Comparison of ENCODE assay signal across 22 mouse cellular contexts in the genomic region with DNA sequence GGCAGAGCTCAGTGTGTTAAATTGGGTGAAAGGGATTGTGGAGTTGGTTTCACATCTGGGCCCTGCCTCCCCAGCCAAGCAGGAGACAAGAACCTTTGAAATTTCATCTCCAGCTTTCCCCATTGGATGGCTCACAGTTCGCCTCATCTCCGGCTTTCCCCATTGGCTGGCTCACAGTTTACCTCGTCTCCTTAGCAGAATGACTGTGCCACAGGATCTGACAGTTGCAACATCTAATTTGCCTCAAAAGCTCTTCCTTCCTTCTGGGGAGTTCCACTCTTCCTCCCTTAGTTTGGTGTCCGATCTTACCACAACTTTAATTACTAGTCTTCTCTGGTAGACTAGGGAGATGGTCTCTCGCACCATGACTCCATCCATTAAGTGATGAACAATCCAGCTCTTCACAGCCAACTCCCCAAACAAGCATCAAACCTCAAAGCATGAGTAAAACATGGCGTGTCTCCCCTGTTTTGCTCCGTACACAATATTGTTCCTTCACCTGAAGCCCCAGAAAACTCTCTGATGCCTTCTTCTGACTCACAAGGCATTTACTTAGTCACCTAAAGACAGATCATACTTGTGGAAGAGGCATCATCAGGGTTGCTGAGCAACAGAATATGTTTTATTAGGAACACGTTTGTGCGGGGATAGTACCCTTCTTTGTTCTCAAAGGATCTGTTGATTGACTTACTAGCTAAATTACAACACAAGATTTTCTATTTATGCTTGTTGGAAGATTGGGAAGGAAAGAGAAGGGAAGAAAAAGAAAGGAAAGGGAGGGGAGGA.
A peak's percentile ranks its signal among the peaks of the same experiment; 100 is the strongest.
DNase-seq lines count a peak whose midpoint lies in the region; ATAC-seq lines count a peak whose summit lies in the region.
"Had no signal": no experiment of that assay in that cellular context is flagged by ENCODE, and none has a peak within 500 bp of the region (broad histone marks: within the 10 kb centered on the region; RNA-seq: fewer than 3 reads in every experiment).

No protein-coding gene starts in this region.

- H3K27me3 ChIP-seq in forebrain, embryonic 11.5 days (ENCODE audit: control insufficient read depth, insufficient read depth, low read length), result no peaks in the 10 kb centered on the region
- no peaks in the 10 kb centered on the region for H3K27me3 ChIP-seq in forebrain, embryonic 16.5 days (replicated peaks; ENCODE audit: control insufficient read depth, insufficient read depth, low read length)
- H3K27me3 ChIP-seq in hindbrain, embryonic 13.5 days, result no peaks in the 10 kb centered on the region
- H3K27me3 ChIP-seq: embryonic facial prominence, embryonic 12.5 days; forebrain, embryonic 12.5 days; heart, embryonic 15.5 days; intestine, embryonic 15.5 days had no signal

- no peak overlapping the region for H3K27ac ChIP-seq in forebrain, embryonic 11.5 days (ENCODE audit: low read depth, low read length)
- no peak overlapping the region for H3K27ac ChIP-seq in forebrain, embryonic 16.5 days (ENCODE audit: low read length)
- no peak overlapping the region for H3K27ac ChIP-seq in hindbrain, embryonic 13.5 days
- H3K27ac ChIP-seq: embryonic facial prominence, embryonic 12.5 days; forebrain, embryonic 12.5 days; heart, embryonic 15.5 days; hindbrain, embryonic 14.5 days; intestine, embryonic 15.5 days had no signal

- no peaks in the 10 kb centered on the region for H3K4me1 ChIP-seq in forebrain, embryonic 11.5 days (replicated peaks; ENCODE audit: control insufficient read depth, insufficient read depth, low read length)
- no peaks in the 10 kb centered on the region for H3K4me1 ChIP-seq in forebrain, embryonic 16.5 days (replicated peaks; ENCODE audit: control insufficient read depth, insufficient read depth, low read length)
- no peaks in the 10 kb centered on the region for H3K4me1 ChIP-seq in hindbrain, embryonic 13.5 days (replicated peaks)

- H3K4me2 ChIP-seq in forebrain, embryonic 11.5 days (ENCODE audit: low read depth, low read length, severe bottlenecking), result no peak overlapping the region
- H3K4me2 ChIP-seq in forebrain, embryonic 16.5 days (ENCODE audit: low read length), result no peak overlapping the region
- no peak overlapping the region for H3K4me2 ChIP-seq in hindbrain, embryonic 13.5 days
- H3K4me2 ChIP-seq: embryonic facial prominence, embryonic 12.5 days; forebrain, embryonic 12.5 days; heart, embryonic 11.5 days; heart, embryonic 15.5 days; hindbrain, embryonic 14.5 days; intestine, embryonic 15.5 days had no signal

- no peak for ATAC-seq in forebrain, embryonic 11.5 days (replicated peaks; ENCODE audit: low FRiP score)
- ATAC-seq in forebrain, embryonic 16.5 days, result no peak
- ATAC-seq in megakaryocyte, adult 5-6 weeks (ENCODE audit: poor library complexity, severe bottlenecking), result peak; percentile 61
- ATAC-seq in hindbrain, embryonic 13.5 days (ENCODE audit: low FRiP score), result no peak
- ATAC-seq: CD4-positive, CD25-positive, alpha-beta regulatory T cell, adult 4 months; intestine, embryonic 15.5 days had no signal

- peak; percentile 13 for DNase-seq in forebrain, embryonic 11.5 days (ENCODE audit: low spot score)
- DNase-seq in NIH3T3 (ENCODE audit: low read depth), result peak; percentile 48
- DNase-seq in retina, embryonic 14.5 days (ENCODE audit: low spot score), result no peak
- DNase-seq in adrenal gland, postnatal 4 days (ENCODE audit: low spot score in 2 of 2), result no peak
- DNase-seq: adrenal gland, postnatal 14 days; cerebellum, adult 2 months; cerebellum, postnatal 10 days; gastrocnemius, postnatal 36 days; heart, adult 18-20 months; heart, postnatal 14 days; kidney, adult 18-20 months had no signal

- H3K9me3 ChIP-seq in forebrain, embryonic 11.5 days (ENCODE audit: control insufficient read depth, low read length), result no peaks in the 10 kb centered on the region
- no peaks in the 10 kb centered on the region for H3K9me3 ChIP-seq in forebrain, embryonic 16.5 days (ENCODE audit: control insufficient read depth, low read length)
- no peaks in the 10 kb centered on the region for H3K9me3 ChIP-seq in hindbrain, embryonic 13.5 days
- H3K9me3 ChIP-seq: embryonic facial prominence, embryonic 12.5 days; forebrain, embryonic 12.5 days; heart, embryonic 15.5 days; intestine, embryonic 15.5 days had no signal

- H3K4me3 ChIP-seq in forebrain, embryonic 11.5 days (ENCODE audit: low read depth, low read length), result no peak overlapping the region
- no peak overlapping the region for H3K4me3 ChIP-seq in forebrain, embryonic 16.5 days (replicated peaks; ENCODE audit: low read length)
- H3K4me3 ChIP-seq in hindbrain, embryonic 13.5 days, result no peak overlapping the region
- H3K4me3 ChIP-seq: embryonic facial prominence, embryonic 12.5 days; forebrain, embryonic 12.5 days; heart, embryonic 15.5 days; intestine, embryonic 15.5 days had no signal

- H3K36me3 ChIP-seq in forebrain, embryonic 11.5 days (ENCODE audit: control insufficient read depth, insufficient read depth, low read length), result no peaks in the 10 kb centered on the region
- H3K36me3 ChIP-seq in forebrain, embryonic 16.5 days (ENCODE audit: control insufficient read depth, insufficient read depth), result no peaks in the 10 kb centered on the region
- no peaks in the 10 kb centered on the region for H3K36me3 ChIP-seq in hindbrain, embryonic 13.5 days
- H3K36me3 ChIP-seq: embryonic facial prominence, embryonic 12.5 days; forebrain, embryonic 12.5 days; G1E; heart, embryonic 15.5 days; intestine, embryonic 15.5 days had no signal

- H3K9ac ChIP-seq in forebrain, embryonic 11.5 days (ENCODE audit: low read length), result no peak overlapping the region
- no peak overlapping the region for H3K9ac ChIP-seq in forebrain, embryonic 16.5 days (replicated peaks; ENCODE audit: low read depth, low read length)
- no peak overlapping the region for H3K9ac ChIP-seq in hindbrain, embryonic 13.5 days
- H3K9ac ChIP-seq: embryonic facial prominence, embryonic 12.5 days; forebrain, embryonic 12.5 days; heart, embryonic 15.5 days; hindbrain, embryonic 14.5 days; intestine, embryonic 15.5 days had no signal

- WGBS in forebrain, embryonic 11.5 days, result 82% methylated on average over 9 of the region's 9 CpGs
- WGBS in forebrain, embryonic 16.5 days, result 79% methylated on average over 9 of the region's 9 CpGs
- 83% methylated on average over 9 of the region's 9 CpGs for WGBS in hindbrain, embryonic 13.5 days

Comparison
In these comparisons a context has a peak if more than half of its experiments do, and no peak if none do; other contexts are left out.
1. DNase-seq: peak in forebrain, embryonic 11.5 days (single experiment) and NIH3T3 (single experiment); none in retina, embryonic 14.5 days (single experiment) and adrenal gland, postnatal 4 days (0 of 2).